Mouse (Mus musculus): ENCODE data around the gene Sorcs1. TPM values are rescaled to one million over a fixed set of nuclear protein-coding genes. Genes with fewer than 3 reads are reported as not detected.

Sorcs1 gene
- polyA plus RNA-seq, 1 experiment from 2014 or later: 3.4 TPM

GRCm38 (mm10) chr19:50487768-50488167 is 190.7 kb downstream of the Sorcs1 start:
- Histone ChIP-seq H3K4me2 (replicated peaks; ENCODE audit: low read depth, low read length) (0 out of 2 replicates have a peak overlapping the region, but pooled peaks have one; percentile 0), H3K36me3 (ENCODE audit: control insufficient read depth, insufficient read depth, low read length) (no peaks in the 10 kb centered on the region), H3K9me3 (ENCODE audit: control insufficient read depth, low read depth, low read length) (no peaks in the 10 kb centered on the region), H3K27ac (ENCODE audit: low read length) (no peak overlapping the region), H3K4me3 (ENCODE audit: low read depth, low read length) (no peak overlapping the region), H3K27me3 (ENCODE audit: control insufficient read depth, insufficient read depth, low read length) (no peaks in the 10 kb centered on the region), H3K4me1 (ENCODE audit: control insufficient read depth, insufficient read depth, low read length) (0 out of 2 replicates have a peak, but pooled peaks cover 2% of the 10 kb centered on the region), H3K9ac (replicated peaks; ENCODE audit: low read depth, low read length) (no peak overlapping the region)
- peak; percentile 23; the same call in 1 of the 2 replicates for ATAC-seq (ENCODE audit: insufficient number of reproducible peaks, insufficient read depth, low FRiP score, low read depth)
- WGBS: 15% methylated on average over 11 of the region's 11 CpGs

- ATAC-seq (ENCODE audit: insufficient number of reproducible peaks, insufficient read depth, low FRiP score, low read depth): no peak
- Histone ChIP-seq H3K4me3 (ENCODE audit: low read depth, low read length) (no peak overlapping the region), H3K27me3 (ENCODE audit: control insufficient read depth, insufficient read depth, low read length) (no peaks in the 10 kb centered on the region), H3K36me3 (ENCODE audit: control insufficient read depth, insufficient read depth, low read length) (no peaks in the 10 kb centered on the region), H3K27ac (ENCODE audit: low read length) (no peak overlapping the region), H3K9me3 (ENCODE audit: control insufficient read depth, low read depth, low read length) (no peaks in the 10 kb centered on the region), H3K4me2 (replicated peaks; ENCODE audit: low read depth, low read length) (no peak overlapping the region), H3K4me1 (ENCODE audit: control insufficient read depth, insufficient read depth, low read length) (0 out of 2 replicates have a peak, but pooled peaks cover 2% of the 10 kb centered on the region), H3K9ac (replicated peaks; ENCODE audit: low read depth, low read length) (no peak overlapping the region)
- 94% methylated on average over 5 of the region's 5 CpGs for WGBS
Measured at GRCm38 (mm10) chr19:50486345-50486744, 192.1 kb downstream of the Sorcs1 start.

- H3K4me1 ChIP-seq (ENCODE audit: control insufficient read depth, insufficient read depth, low read length): no peaks in the 10 kb centered on the region
- ATAC-seq (ENCODE audit: insufficient number of reproducible peaks, insufficient read depth, low FRiP score, low read depth): no peak
- H3K9me3 ChIP-seq (ENCODE audit: control insufficient read depth, low read depth, low read length): no peaks in the 10 kb centered on the region
- H3K9ac ChIP-seq (replicated peaks; ENCODE audit: low read depth, low read length): no peak overlapping the region
- no peak overlapping the region for H3K4me3 ChIP-seq (ENCODE audit: low read depth, low read length)
- no peaks in the 10 kb centered on the region for H3K27me3 ChIP-seq (ENCODE audit: control insufficient read depth, insufficient read depth, low read length)
- no peak overlapping the region for H3K27ac ChIP-seq (ENCODE audit: low read length)
- H3K36me3 ChIP-seq (ENCODE audit: control insufficient read depth, insufficient read depth, low read length): no peaks in the 10 kb centered on the region
- WGBS: 58% methylated on average over 6 of the region's 6 CpGs
- no peak overlapping the region for H3K4me2 ChIP-seq (replicated peaks; ENCODE audit: low read depth, low read length)
Measured at GRCm38 (mm10) chr19:50476774-50477173, 201.7 kb downstream of the Sorcs1 start.

GRCm38 (mm10) chr19:50468592-50468991 is 209.9 kb downstream of the Sorcs1 start:
- no peaks in the 10 kb centered on the region for H3K4me1 ChIP-seq (ENCODE audit: control insufficient read depth, insufficient read depth, low read length)
- no peaks in the 10 kb centered on the region for H3K36me3 ChIP-seq (ENCODE audit: control insufficient read depth, insufficient read depth, low read length)
- H3K27ac ChIP-seq (ENCODE audit: low read length): no peak overlapping the region
- H3K4me3 ChIP-seq (ENCODE audit: low read depth, low read length): no peak overlapping the region
- no peak overlapping the region for H3K9ac ChIP-seq (replicated peaks; ENCODE audit: low read depth, low read length)
- 87% methylated on average over 3 of the region's 3 CpGs for WGBS
- H3K4me2 ChIP-seq (replicated peaks; ENCODE audit: low read depth, low read length): no peak overlapping the region
- no peak for ATAC-seq (ENCODE audit: insufficient number of reproducible peaks, insufficient read depth, low FRiP score, low read depth)
- H3K27me3 ChIP-seq (ENCODE audit: control insufficient read depth, insufficient read depth, low read length): no peaks in the 10 kb centered on the region
- no peaks in the 10 kb centered on the region for H3K9me3 ChIP-seq (ENCODE audit: control insufficient read depth, low read depth, low read length)

- H3K4me1 ChIP-seq (ENCODE audit: control insufficient read depth, insufficient read depth, low read length): no peaks in the 10 kb centered on the region
- ATAC-seq (ENCODE audit: insufficient number of reproducible peaks, insufficient read depth, low FRiP score, low read depth): no peak
- no peaks in the 10 kb centered on the region for H3K9me3 ChIP-seq (ENCODE audit: control insufficient read depth, low read depth, low read length)
- WGBS: 58% methylated on average over 6 of the region's 6 CpGs
- H3K36me3 ChIP-seq (ENCODE audit: control insufficient read depth, insufficient read depth, low read length): no peaks in the 10 kb centered on the region
- no peak overlapping the region for H3K4me2 ChIP-seq (replicated peaks; ENCODE audit: low read depth, low read length)
- no peaks in the 10 kb centered on the region for H3K27me3 ChIP-seq (ENCODE audit: control insufficient read depth, insufficient read depth, low read length)
- no peak overlapping the region for H3K27ac ChIP-seq (ENCODE audit: low read length)
- H3K9ac ChIP-seq (replicated peaks; ENCODE audit: low read depth, low read length): no peak overlapping the region
- H3K4me3 ChIP-seq (ENCODE audit: low read depth, low read length): no peak overlapping the region
Measured at GRCm38 (mm10) chr19:50464811-50465210, 213.6 kb downstream of the Sorcs1 start.

- ATAC-seq (ENCODE audit: insufficient number of reproducible peaks, insufficient read depth, low FRiP score, low read depth): no peak
- H3K36me3 ChIP-seq (ENCODE audit: control insufficient read depth, insufficient read depth, low read length): no peaks in the 10 kb centered on the region
- no peaks in the 10 kb centered on the region for H3K27me3 ChIP-seq (ENCODE audit: control insufficient read depth, insufficient read depth, low read length)
- no peaks in the 10 kb centered on the region for H3K4me1 ChIP-seq (ENCODE audit: control insufficient read depth, insufficient read depth, low read length)
- H3K9ac ChIP-seq (replicated peaks; ENCODE audit: low read depth, low read length): no peak overlapping the region
- 94% methylated on average over 5 of the region's 5 CpGs for WGBS
- no peak overlapping the region for H3K4me3 ChIP-seq (ENCODE audit: low read depth, low read length)
- no peak overlapping the region for H3K27ac ChIP-seq (ENCODE audit: low read length)
- no peak overlapping the region for H3K4me2 ChIP-seq (replicated peaks; ENCODE audit: low read depth, low read length)
- no peaks in the 10 kb centered on the region for H3K9me3 ChIP-seq (ENCODE audit: control insufficient read depth, low read depth, low read length)
Measured at GRCm38 (mm10) chr19:50458581-50458980, 219.9 kb downstream of the Sorcs1 start.

- Histone ChIP-seq H3K36me3 (ENCODE audit: control insufficient read depth, insufficient read depth, low read length) (no peaks in the 10 kb centered on the region), H3K9me3 (ENCODE audit: control insufficient read depth, low read depth, low read length) (no peaks in the 10 kb centered on the region), H3K4me3 (ENCODE audit: low read depth, low read length) (no peak overlapping the region), H3K27me3 (ENCODE audit: control insufficient read depth, insufficient read depth, low read length) (no peaks in the 10 kb centered on the region), H3K4me1 (ENCODE audit: control insufficient read depth, insufficient read depth, low read length) (no peaks in the 10 kb centered on the region), H3K4me2 (replicated peaks; ENCODE audit: low read depth, low read length) (no peak overlapping the region), H3K27ac (ENCODE audit: low read length) (no peak overlapping the region), H3K9ac (replicated peaks; ENCODE audit: low read depth, low read length) (no peak overlapping the region)
- 23% methylated on average over 5 of the region's 5 CpGs for WGBS
- ATAC-seq (ENCODE audit: insufficient number of reproducible peaks, insufficient read depth, low FRiP score, low read depth): no peak
Measured at GRCm38 (mm10) chr19:50457275-50457892, 221.1 kb downstream of the Sorcs1 start.

- Histone ChIP-seq H3K36me3 (ENCODE audit: control insufficient read depth, insufficient read depth, low read length) (no peaks in the 10 kb centered on the region), H3K27ac (ENCODE audit: low read length) (no peak overlapping the region), H3K4me3 (ENCODE audit: low read depth, low read length) (no peak overlapping the region), H3K9ac (replicated peaks; ENCODE audit: low read depth, low read length) (no peak overlapping the region), H3K9me3 (ENCODE audit: control insufficient read depth, low read depth, low read length) (no peaks in the 10 kb centered on the region), H3K27me3 (ENCODE audit: control insufficient read depth, insufficient read depth, low read length) (no peaks in the 10 kb centered on the region), H3K4me2 (replicated peaks; ENCODE audit: low read depth, low read length) (no peak overlapping the region), H3K4me1 (ENCODE audit: control insufficient read depth, insufficient read depth, low read length) (no peaks in the 10 kb centered on the region)
- ATAC-seq (ENCODE audit: insufficient number of reproducible peaks, insufficient read depth, low FRiP score, low read depth): no peak
- 36% methylated on average over 4 of the region's 4 CpGs for WGBS
Measured at GRCm38 (mm10) chr19:50441099-50441498, 237.3 kb downstream of the Sorcs1 start.

All from stomach, embryonic 14.5 days (tissue).